Mouse (Mus musculus) heart, embryonic 12.5 days (tissue): ENCODE data around the gene Dpm2. TPM values are rescaled to one million over a fixed set of nuclear protein-coding genes. Genes with fewer than 3 reads are reported as not detected.

Experiments
- ATAC-seq: fragments of 200-750 bp; cut with Nextera tagmentation; 2 replicates; pipeline ENCODE4 v1.8.0; 2017; ENCODE audit warnings: moderate TSS enrichment, moderate library complexity; ENCODE audit not compliant: insufficient number of reproducible peaks, low FRiP score
- H3K27ac ChIP-seq: fragments of 300-500 bp; sonication (generic); 2 replicates; pipeline ENCODE4 v1.5.1; 2016; ENCODE audit warnings: mild to moderate bottlenecking, moderate library complexity; ENCODE audit not compliant: poor library complexity, severe bottlenecking
- H3K27me3 ChIP-seq: fragments of 300-500 bp; sonication (generic); replicated peaks from 2 replicates; pipeline ENCODE4 v1.6.1; 2016; ENCODE audit warnings: mild to moderate bottlenecking, moderate library complexity
- H3K36me3 ChIP-seq: fragments of 300-500 bp; sonication (generic); 2 replicates; pipeline ENCODE4 v1.6.1; 2016; ENCODE audit warnings: mild to moderate bottlenecking, moderate library complexity
- H3K4me1 ChIP-seq: fragments of 300-500 bp; sonication (generic); replicated peaks from 2 replicates; pipeline ENCODE4 v1.6.1; 2016; ENCODE audit warnings: mild to moderate bottlenecking
- H3K4me2 ChIP-seq: fragments of 300-500 bp; sonication (generic); 2 replicates; pipeline ENCODE4 v1.6.1; 2016; ENCODE audit warnings: mild to moderate bottlenecking, moderate library complexity
- H3K4me3 ChIP-seq: fragments of 300-500 bp; sonication (generic); 2 replicates; pipeline ENCODE4 v1.5.1; 2016; ENCODE audit warnings: mild to moderate bottlenecking
- H3K9ac ChIP-seq: fragments of 300-500 bp; sonication (generic); 2 replicates; pipeline ENCODE4 v1.6.1; 2016; ENCODE audit warnings: mild to moderate bottlenecking, moderate library complexity
- H3K9me3 ChIP-seq: fragments of 300-500 bp; sonication (generic); replicated peaks from 2 replicates; pipeline ENCODE4 v1.6.1; 2016; ENCODE audit warnings: mild to moderate bottlenecking, moderate library complexity
- WGBS: fragments of 180-500 bp; shearing (Covaris S2); methylation state at CpG from one replicate; pipeline ENCODE4 v1.1.7; 2016; 5-methylcytosine and 5-hydroxymethylcytosine counted together
- polyA plus RNA-seq: library from polyadenylated mRNA; unstranded; fragments of >200 nt; fragmentation: Nextera tagmentation; extraction: Ambion mirVana; gene quantifications from 2 replicates; pipeline ENCODE4 v1.2.1, GENCODE M21; 2016

Dpm2 gene
- polyA plus RNA-seq, 1 experiment from 2014 or later = 68.0 TPM

DNA sequence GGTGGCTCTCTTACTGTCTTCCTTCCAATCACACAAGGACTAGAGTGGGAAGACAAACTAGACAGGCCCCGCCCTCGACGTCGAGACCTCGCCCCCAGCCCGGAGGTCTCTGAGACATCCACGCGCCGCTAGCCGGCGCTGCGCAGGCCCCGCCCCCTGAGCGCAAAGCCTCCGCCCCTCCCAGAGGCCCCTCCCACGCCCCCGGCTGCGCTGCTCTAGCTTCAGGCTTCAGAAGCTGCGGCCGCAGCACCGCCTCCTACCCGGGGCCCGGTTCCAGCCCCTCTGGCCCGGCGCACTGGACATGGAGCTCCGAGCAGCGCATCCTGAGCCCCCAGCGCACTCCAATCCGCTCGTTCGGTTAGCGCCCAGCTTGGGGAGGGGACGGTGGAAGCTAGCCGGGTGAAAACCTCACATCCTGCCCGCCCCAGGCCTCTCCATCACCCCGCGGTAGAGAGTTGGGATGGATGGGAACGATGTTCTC is 16.3 kb downstream of the Dpm2 start, which contains the start of gene St6galnac4:
Gene St6galnac4, plus strand, starts transcription at position 225 of the 481 bp plus-strand sequence.
- Histone ChIP-seq H3K9ac (peak within 1 kb of the TSS; percentile 83), H3K36me3 (peaks cover 16% of the 10 kb centered on the region), H3K4me3 (peak within 1 kb of the TSS; percentile 75), H3K27ac (peak within 1 kb of the TSS; percentile 83), H3K9me3 (no peaks in the 10 kb centered on the region), H3K27me3 (no peaks in the 10 kb centered on the region), H3K4me1 (peaks cover 44% of the 10 kb centered on the region), H3K4me2 (peak within 1 kb of the TSS; percentile 86)
- under 1% methylated on average over 38 of the region's 38 CpGs for WGBS
- ATAC-seq = peak; percentile 90

DNA sequence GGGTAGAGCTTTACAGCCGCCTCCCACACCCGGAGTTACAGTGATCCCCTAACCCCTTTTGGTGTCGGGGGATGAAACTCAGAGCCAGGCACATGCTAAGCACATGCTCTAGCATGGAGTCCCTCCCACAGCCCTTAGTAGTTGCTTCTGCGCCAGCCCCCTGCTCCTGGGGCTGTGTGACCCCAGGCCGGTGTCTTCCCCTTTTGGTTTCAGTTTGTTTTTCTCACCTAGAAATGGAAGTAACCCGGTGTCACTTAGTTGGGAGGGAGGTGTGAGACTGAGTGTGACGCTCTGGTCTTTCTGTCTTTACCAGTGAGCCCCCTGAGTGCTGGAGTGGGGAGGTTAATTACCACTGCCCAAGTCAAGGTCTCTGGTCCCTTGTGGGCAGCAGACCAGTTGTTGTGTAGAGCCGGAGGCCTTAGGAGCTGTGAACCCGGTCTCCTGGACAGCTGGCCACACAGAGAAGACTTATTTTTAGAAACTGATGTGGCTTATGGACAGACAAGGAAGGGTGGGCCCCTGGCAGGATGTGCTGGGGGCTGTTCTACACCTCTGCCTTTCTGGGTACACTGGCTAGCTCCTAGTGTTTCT is 17.2 kb downstream of the Dpm2 start:
- H3K4me2 ChIP-seq = peak overlapping the region; percentile 86
- H3K27ac ChIP-seq = peak overlapping the region; percentile 83
- peak overlapping the region; percentile 75 for H3K4me3 ChIP-seq
- peaks cover 43% of the 10 kb centered on the region for H3K4me1 ChIP-seq
- 8% methylated on average over 9 of the region's 9 CpGs for WGBS
- H3K9me3 ChIP-seq = no peaks in the 10 kb centered on the region
- peak; percentile 6; the same call in 1 of the 2 replicates for ATAC-seq
- H3K36me3 ChIP-seq = peaks cover 25% of the 10 kb centered on the region
- peak overlapping the region; percentile 83 for H3K9ac ChIP-seq
- H3K27me3 ChIP-seq = no peaks in the 10 kb centered on the region

- Histone ChIP-seq H3K4me1 (peaks cover 38% of the 10 kb centered on the region), H3K27me3 (no peaks in the 10 kb centered on the region), H3K27ac (peak overlapping the region; percentile 63), H3K9me3 (no peaks in the 10 kb centered on the region), H3K9ac (0 out of 2 replicates have a peak overlapping the region, but pooled peaks have one; percentile 44), H3K4me3 (0 out of 2 replicates have a peak overlapping the region, but pooled peaks have one; percentile 1), H3K36me3 (peaks cover 37% of the 10 kb centered on the region), H3K4me2 (peak overlapping the region; percentile 86)
- no peak for ATAC-seq
- WGBS = 45% methylated on average over 11 of the region's 11 CpGs
These were observed 18.6 kb downstream of the Dpm2 start for GRCm38 (mm10) chr2:32589213-32589795.

- Histone ChIP-seq H3K27ac (no peak overlapping the region), H3K4me2 (no peak overlapping the region), H3K4me1 (peaks cover 38% of the 10 kb centered on the region), H3K4me3 (no peak overlapping the region), H3K36me3 (peaks cover 47% of the 10 kb centered on the region), H3K9me3 (no peaks in the 10 kb centered on the region), H3K9ac (no peak overlapping the region), H3K27me3 (no peaks in the 10 kb centered on the region)
- 82% methylated on average over 10 of the region's 10 CpGs for WGBS
- no peak for ATAC-seq
These were observed 19.6 kb downstream of the Dpm2 start for GRCm38 (mm10) chr2:32590224-32590623.

DNA sequence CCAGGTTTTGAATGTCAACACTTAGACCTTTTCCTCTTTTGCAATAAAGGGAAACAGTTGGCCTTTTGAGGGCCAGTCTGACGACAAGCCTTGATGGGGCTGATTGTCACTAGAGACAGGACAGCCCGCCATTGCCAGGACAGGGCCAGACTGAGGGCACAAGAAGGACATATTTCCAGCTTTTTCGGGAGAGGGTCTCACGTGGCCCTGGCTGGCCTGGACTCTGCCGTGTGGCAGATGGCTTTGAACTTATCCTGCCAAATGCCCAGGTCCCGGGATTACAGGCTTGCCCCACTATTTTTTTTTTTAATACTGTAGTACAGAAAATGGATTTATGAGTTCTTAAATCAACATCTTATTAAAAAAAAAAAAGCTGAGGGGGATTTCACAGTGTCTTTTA is 20.6 kb downstream of the Dpm2 start:
- peaks cover 57% of the 10 kb centered on the region for H3K36me3 ChIP-seq
- H3K4me3 ChIP-seq = no peak overlapping the region
- no peaks in the 10 kb centered on the region for H3K9me3 ChIP-seq
- 70% methylated on average over 6 of the region's 6 CpGs for WGBS
- peaks cover 38% of the 10 kb centered on the region for H3K4me1 ChIP-seq
- H3K4me2 ChIP-seq = no peak overlapping the region
- H3K27me3 ChIP-seq = no peaks in the 10 kb centered on the region
- no peak for ATAC-seq
- H3K9ac ChIP-seq = no peak overlapping the region
- no peak overlapping the region for H3K27ac ChIP-seq

DNA sequence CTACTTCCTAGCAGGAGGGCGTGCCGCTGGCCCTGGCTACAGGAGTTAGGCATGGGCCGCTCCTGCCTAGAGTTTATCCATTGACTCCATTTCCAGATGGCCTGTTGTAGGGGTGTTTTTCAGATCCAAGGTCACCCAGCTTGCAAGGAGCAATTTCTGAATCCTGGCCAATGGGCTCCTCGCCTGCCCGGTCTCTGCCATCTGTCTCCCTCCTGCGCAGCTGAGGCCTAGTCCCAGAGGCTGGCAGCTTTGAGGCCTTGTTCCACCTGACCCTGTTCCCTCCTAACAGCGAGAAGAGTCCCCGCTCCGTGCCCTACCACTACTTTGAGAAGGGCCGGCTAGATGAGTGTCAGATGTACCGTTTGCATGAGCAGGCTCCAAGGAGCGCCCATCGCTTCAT is 26.1 kb downstream of the Dpm2 start:
- Histone ChIP-seq H3K27ac (no peak overlapping the region), H3K27me3 (no peaks in the 10 kb centered on the region), H3K4me1 (peaks cover 6% of the 10 kb centered on the region), H3K4me2 (no peak overlapping the region), H3K36me3 (peaks cover 70% of the 10 kb centered on the region), H3K4me3 (no peak overlapping the region), H3K9ac (no peak overlapping the region), H3K9me3 (no peaks in the 10 kb centered on the region)
- no peak for ATAC-seq
- WGBS = 91% methylated on average over 13 of the region's 13 CpGs

DNA sequence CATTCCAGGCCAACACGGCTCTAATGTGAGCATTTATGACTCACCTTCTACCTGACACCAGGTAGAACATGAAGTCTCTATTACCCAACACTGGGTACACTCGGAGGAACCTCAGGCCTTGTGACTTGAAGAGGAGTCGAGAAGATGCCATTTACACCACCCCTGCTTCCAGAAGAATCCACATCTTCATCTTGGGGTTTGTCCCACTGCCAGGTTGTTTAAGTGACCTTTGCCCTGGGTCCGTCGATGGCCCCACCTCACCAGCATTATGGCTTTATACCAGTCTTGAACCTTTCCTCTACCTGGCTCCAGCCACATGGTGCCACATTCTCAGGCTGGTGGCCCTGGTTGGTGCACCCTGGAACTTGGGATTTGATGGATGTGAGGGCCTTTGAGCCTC is 26.6 kb downstream of the Dpm2 start:
- ATAC-seq = no peak

DNA sequence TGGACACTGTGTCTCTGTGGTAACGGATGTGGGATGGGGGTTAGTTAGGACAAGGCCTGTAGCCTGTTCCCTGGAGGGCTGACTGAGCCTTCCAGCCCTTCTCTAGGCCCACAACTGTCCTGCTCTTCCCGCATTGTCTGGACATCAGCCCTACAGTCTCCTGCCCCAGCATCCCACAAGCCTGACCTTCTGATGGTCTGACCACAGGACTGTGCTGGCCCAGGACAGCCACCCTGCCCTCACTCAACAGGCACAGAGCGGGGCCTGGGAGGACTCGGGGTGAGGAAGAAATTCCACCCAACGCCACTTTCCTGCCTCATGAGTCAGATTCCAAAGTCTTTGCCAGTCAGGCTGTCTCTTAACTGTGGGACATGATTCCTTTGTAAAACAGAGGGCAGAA is 27.0 kb downstream of the Dpm2 start:
- Histone ChIP-seq H3K27me3 (no peaks in the 10 kb centered on the region), H3K9ac (no peak overlapping the region), H3K4me1 (peaks cover 16% of the 10 kb centered on the region), H3K36me3 (peaks cover 63% of the 10 kb centered on the region), H3K27ac (no peak overlapping the region), H3K4me2 (no peak overlapping the region), H3K4me3 (no peak overlapping the region), H3K9me3 (no peaks in the 10 kb centered on the region)
- 89% methylated on average over 5 of the region's 5 CpGs for WGBS
- no peak for ATAC-seq

More for the DNA sequence above, 26.6 kb downstream of the Dpm2 start:
- H3K9ac ChIP-seq = no peak overlapping the region
- 84% methylated on average over 5 of the region's 5 CpGs for WGBS
- peaks cover 12% of the 10 kb centered on the region for H3K4me1 ChIP-seq
- H3K27me3 ChIP-seq = no peaks in the 10 kb centered on the region
- H3K9me3 ChIP-seq = no peaks in the 10 kb centered on the region
- H3K4me3 ChIP-seq = no peak overlapping the region
- no peak overlapping the region for H3K4me2 ChIP-seq
- peaks cover 68% of the 10 kb centered on the region for H3K36me3 ChIP-seq
- no peak overlapping the region for H3K27ac ChIP-seq

- H3K9ac ChIP-seq = no peak overlapping the region
- H3K4me1 ChIP-seq = peaks cover 17% of the 10 kb centered on the region
- H3K4me2 ChIP-seq = no peak overlapping the region
- ATAC-seq = no peak
- H3K27me3 ChIP-seq = no peaks in the 10 kb centered on the region
- no peak overlapping the region for H3K27ac ChIP-seq
- 86% methylated on average over 8 of the region's 8 CpGs for WGBS
- no peaks in the 10 kb centered on the region for H3K9me3 ChIP-seq
- peaks cover 57% of the 10 kb centered on the region for H3K36me3 ChIP-seq
- H3K4me3 ChIP-seq = no peak overlapping the region
These were observed 27.8 kb downstream of the Dpm2 start for GRCm38 (mm10) chr2:32598506-32598905.

DNA sequence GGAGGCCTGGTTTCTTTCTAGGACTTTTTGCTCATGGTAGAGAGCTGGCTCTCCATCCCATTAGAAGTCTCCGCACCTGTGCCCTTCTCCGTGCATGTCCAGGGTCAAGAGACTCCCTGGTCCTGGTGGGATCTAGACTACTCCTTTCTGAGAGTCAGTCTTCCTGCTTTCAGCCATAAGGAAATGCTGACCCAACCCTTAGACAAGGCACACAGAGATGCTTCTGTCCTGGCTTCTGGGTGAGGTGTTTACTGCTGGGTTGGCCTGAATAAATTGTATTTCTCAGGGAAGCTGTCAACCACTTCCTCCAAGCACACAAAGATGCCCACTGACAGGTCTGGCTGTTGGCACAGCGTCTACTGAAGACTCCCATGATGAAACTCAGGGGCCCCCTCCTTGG is 28.8 kb downstream of the Dpm2 start, which contains the start of gene St6galnac6:
Gene St6galnac6, plus strand, starts transcription at position 301 of the 400 bp plus-strand sequence.
- no peaks in the 10 kb centered on the region for H3K9me3 ChIP-seq
- 0 out of 2 replicates have a peak within 1 kb of the TSS, but pooled peaks have one; percentile 10 for H3K9ac ChIP-seq
- H3K27ac ChIP-seq = no peak within 1 kb of the TSS
- H3K36me3 ChIP-seq = peaks cover 48% of the 10 kb centered on the region
- H3K4me1 ChIP-seq = peaks cover 17% of the 10 kb centered on the region
- ATAC-seq = no peak
- no peak within 1 kb of the TSS for H3K4me2 ChIP-seq
- H3K27me3 ChIP-seq = no peaks in the 10 kb centered on the region
- 82% methylated on average over 3 of the region's 3 CpGs for WGBS
- H3K4me3 ChIP-seq = no peak within 1 kb of the TSS

- no peaks in the 10 kb centered on the region for H3K27me3 ChIP-seq
- no peaks in the 10 kb centered on the region for H3K9me3 ChIP-seq
- H3K4me2 ChIP-seq = 0 out of 2 replicates have a peak overlapping the region, but pooled peaks have one; percentile 15
- 0 out of 2 replicates have a peak, but pooled peaks have one; percentile 48 for ATAC-seq
- peaks cover 29% of the 10 kb centered on the region for H3K36me3 ChIP-seq
- H3K4me3 ChIP-seq = no peak overlapping the region
- H3K9ac ChIP-seq = no peak overlapping the region
- 36% methylated on average over 8 of the region's 8 CpGs for WGBS
- peaks cover 17% of the 10 kb centered on the region for H3K4me1 ChIP-seq
- peak overlapping the region; percentile 36; the same call in 1 of the 2 replicates for H3K27ac ChIP-seq
These were observed 30.9 kb downstream of the Dpm2 start for GRCm38 (mm10) chr2:32601417-32602065.
